Mouse (Mus musculus): ENCODE data around the gene Cnksr2. TPM values are rescaled to one million over a fixed set of nuclear protein-coding genes. Genes with fewer than 3 reads are reported as not detected.

The Cnksr2 gene
- polyA plus RNA-seq, 2 experiments, result 0.01 TPM; not detected in 1

DNA sequence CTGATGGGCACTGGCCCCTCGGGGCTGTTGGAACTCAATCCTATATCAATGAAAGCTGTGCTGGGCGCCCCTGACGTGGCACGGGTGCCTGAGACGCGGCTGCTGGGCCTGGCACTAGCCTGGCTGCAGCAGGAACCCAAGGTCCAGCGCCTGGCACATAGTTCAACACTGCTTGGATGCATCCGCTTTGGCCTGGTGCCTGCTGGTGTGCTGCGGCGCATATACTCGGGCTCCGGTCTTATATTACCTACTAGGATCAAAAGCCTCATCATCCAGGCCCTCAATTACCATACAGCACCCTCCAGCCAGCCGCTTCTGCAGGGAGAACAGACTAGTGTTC is 224.2 kb downstream of the Cnksr2 start:
- no peak overlapping the region for H3K9ac ChIP-seq (replicated peaks)
- no peaks in the 10 kb centered on the region for H3K9me3 ChIP-seq (ENCODE audit: control insufficient read depth, low read length)
- no peaks in the 10 kb centered on the region for H3K27me3 ChIP-seq (ENCODE audit: control insufficient read depth, insufficient read depth, low read length)
- no peak for ATAC-seq (ENCODE audit: insufficient read depth)
- H3K27ac ChIP-seq, result no peak overlapping the region
- H3K4me3 ChIP-seq (ENCODE audit: insufficient read depth in 1 of 2, low read depth in 2 of 2, low read length in 2 of 2), result no peak overlapping the region
- WGBS (ENCODE audit: insufficient replicate concordance), result 65% methylated on average over 13 of the region's 13 CpGs
- H3K4me2 ChIP-seq (ENCODE audit: low read depth), result no peak overlapping the region
- no peak for DNase-seq (ENCODE audit: low read depth in 3 of 3, low spot score in 3 of 3)
- no peaks in the 10 kb centered on the region for H3K36me3 ChIP-seq (replicated peaks; ENCODE audit: control insufficient read depth, insufficient read depth, low read depth)
- TF ChIP-seq CTCF (IDR thresholded peaks at IDR 0.05; ENCODE audit: low read depth), result no peak
- no peak for TF ChIP-seq EP300 (IDR thresholded peaks at IDR 0.05; ENCODE audit: low read depth)
- H3K4me1 ChIP-seq (replicated peaks; ENCODE audit: control insufficient read depth in 2 of 2, insufficient read depth in 2 of 2, low read length in 1 of 2), result no peaks in the 10 kb centered on the region

- H3K36me3 ChIP-seq (replicated peaks; ENCODE audit: control insufficient read depth, insufficient read depth, low read depth), result no peaks in the 10 kb centered on the region
- DNase-seq (ENCODE audit: low read depth in 3 of 3, low spot score in 3 of 3), result no peak
- no peak within 1 kb of the TSS for H3K9ac ChIP-seq (replicated peaks)
- no peaks in the 10 kb centered on the region for H3K4me1 ChIP-seq (replicated peaks; ENCODE audit: control insufficient read depth in 2 of 2, insufficient read depth in 2 of 2, low read length in 1 of 2)
- ATAC-seq (ENCODE audit: insufficient read depth), result no peak
- no peaks in the 10 kb centered on the region for H3K9me3 ChIP-seq (ENCODE audit: control insufficient read depth, low read length)
- WGBS (ENCODE audit: insufficient replicate concordance), result 32% methylated on average over 28 of the region's 28 CpGs
- H3K27ac ChIP-seq, result no peak within 1 kb of the TSS
- TF ChIP-seq EP300 (IDR thresholded peaks at IDR 0.05; ENCODE audit: low read depth), result no peak
- no peak for TF ChIP-seq CTCF (IDR thresholded peaks at IDR 0.05; ENCODE audit: low read depth)
- H3K4me3 ChIP-seq (ENCODE audit: insufficient read depth in 1 of 2, low read depth in 2 of 2, low read length in 2 of 2), result no peak within 1 kb of the TSS
- H3K4me2 ChIP-seq (ENCODE audit: low read depth), result no peak within 1 kb of the TSS
- no peaks in the 10 kb centered on the region for H3K27me3 ChIP-seq (ENCODE audit: control insufficient read depth, insufficient read depth, low read length)
Measured at GRCm38 (mm10) chrX:157818207-157818920, 224.7 kb downstream of the Cnksr2 start, which contains the start of gene Klhl34. TSS of gene Klhl34 (plus strand) at chrX:157818435.

GRCm38 (mm10) chrX:157817571-157818206 is 225.4 kb downstream of the Cnksr2 start:
- WGBS (ENCODE audit: insufficient replicate concordance), result 11% methylated on average over 31 of the region's 31 CpGs
- Histone ChIP-seq H3K4me1 (replicated peaks; ENCODE audit: control insufficient read depth in 2 of 2, insufficient read depth in 2 of 2, low read length in 1 of 2) (no peaks in the 10 kb centered on the region), H3K9ac (replicated peaks) (no peak overlapping the region), H3K4me2 (ENCODE audit: low read depth) (no peak overlapping the region), H3K9me3 (ENCODE audit: control insufficient read depth, low read length) (no peaks in the 10 kb centered on the region), H3K4me3 (ENCODE audit: insufficient read depth in 1 of 2, low read depth in 2 of 2, low read length in 2 of 2) (no peak overlapping the region), H3K27me3 (ENCODE audit: control insufficient read depth, insufficient read depth, low read length) (no peaks in the 10 kb centered on the region), H3K27ac (no peak overlapping the region), H3K36me3 (replicated peaks; ENCODE audit: control insufficient read depth, insufficient read depth, low read depth) (no peaks in the 10 kb centered on the region)
- no peak for DNase-seq (ENCODE audit: low read depth in 3 of 3, low spot score in 3 of 3)
- ATAC-seq (ENCODE audit: insufficient read depth), result no peak
- TF ChIP-seq CTCF (IDR thresholded peaks at IDR 0.05; ENCODE audit: low read depth) (no peak), EP300 (IDR thresholded peaks at IDR 0.05; ENCODE audit: low read depth) (no peak)

- no peaks in the 10 kb centered on the region for H3K27me3 ChIP-seq (ENCODE audit: control insufficient read depth, insufficient read depth, low read length)
- H3K4me2 ChIP-seq (ENCODE audit: low read depth), result no peak overlapping the region
- H3K9me3 ChIP-seq (ENCODE audit: control insufficient read depth, low read length), result no peaks in the 10 kb centered on the region
- no peak overlapping the region for H3K4me3 ChIP-seq (ENCODE audit: insufficient read depth in 1 of 2, low read depth in 2 of 2, low read length in 2 of 2)
- WGBS (ENCODE audit: insufficient replicate concordance), result 41% methylated on average over 1 of the region's 1 CpGs
- ATAC-seq (ENCODE audit: insufficient read depth) (no peak), DNase-seq (ENCODE audit: low read depth in 3 of 3, low spot score in 3 of 3) (no peak)
- no peak overlapping the region for H3K27ac ChIP-seq
- TF ChIP-seq EP300 (IDR thresholded peaks at IDR 0.05; ENCODE audit: low read depth) (no peak), CTCF (IDR thresholded peaks at IDR 0.05; ENCODE audit: low read depth) (no peak)
- no peaks in the 10 kb centered on the region for H3K4me1 ChIP-seq (replicated peaks; ENCODE audit: control insufficient read depth in 2 of 2, insufficient read depth in 2 of 2, low read length in 1 of 2)
- no peaks in the 10 kb centered on the region for H3K36me3 ChIP-seq (replicated peaks; ENCODE audit: control insufficient read depth, insufficient read depth, low read depth)
- H3K9ac ChIP-seq (replicated peaks), result no peak overlapping the region
Measured at GRCm38 (mm10) chrX:157809721-157810120, 233.4 kb downstream of the Cnksr2 start.

DNA sequence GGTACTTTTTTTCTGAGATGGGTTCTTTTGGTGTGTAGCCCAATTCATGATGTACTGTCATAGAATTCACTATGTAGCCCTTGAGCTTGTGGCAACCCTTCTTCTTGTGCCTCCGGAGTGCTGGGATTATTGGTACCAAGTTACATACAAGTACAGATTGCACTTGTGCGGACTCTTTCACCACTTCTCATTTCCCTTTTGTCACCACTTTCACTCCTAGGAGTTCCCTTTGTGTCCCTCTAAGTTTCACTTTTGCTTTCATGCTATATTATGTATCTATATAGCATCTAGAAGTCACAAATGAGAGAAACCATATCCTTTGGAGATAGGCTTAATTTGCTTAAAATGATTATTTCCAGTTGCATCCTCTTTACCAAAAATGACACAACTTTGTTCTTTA is 241.4 kb downstream of the Cnksr2 start:
- Histone ChIP-seq H3K27me3 (ENCODE audit: control insufficient read depth, insufficient read depth, low read length) (no peaks in the 10 kb centered on the region), H3K27ac (no peak overlapping the region), H3K9ac (replicated peaks) (no peak overlapping the region), H3K4me2 (ENCODE audit: low read depth) (no peak overlapping the region), H3K4me1 (replicated peaks; ENCODE audit: control insufficient read depth in 2 of 2, insufficient read depth in 2 of 2, low read length in 1 of 2) (no peaks in the 10 kb centered on the region), H3K4me3 (ENCODE audit: insufficient read depth in 1 of 2, low read depth in 2 of 2, low read length in 2 of 2) (no peak overlapping the region), H3K9me3 (ENCODE audit: control insufficient read depth, low read length) (no peaks in the 10 kb centered on the region), H3K36me3 (replicated peaks; ENCODE audit: control insufficient read depth, insufficient read depth, low read depth) (no peaks in the 10 kb centered on the region)
- ATAC-seq (ENCODE audit: insufficient read depth) (no peak), DNase-seq (ENCODE audit: low read depth in 3 of 3, low spot score in 3 of 3) (no peak)
- 58% methylated on average over 2 of the region's 2 CpGs for WGBS (ENCODE audit: insufficient replicate concordance)
- TF ChIP-seq CTCF (IDR thresholded peaks at IDR 0.05; ENCODE audit: low read depth) (no peak), EP300 (IDR thresholded peaks at IDR 0.05; ENCODE audit: low read depth) (no peak)

Other genes starting within 250 kb of the Cnksr2 start
- gene Klhl34, start 224.9 kb downstream of the Cnksr2 start, polyA plus RNA-seq (2012; rRNA removed), result not detected in 2 replicates
- gene Klhl34, start 224.9 kb downstream of the Cnksr2 start, polyA plus RNA-seq (2014; fragmentation: Nextera tagmentation; extraction: Ambion mirVana), result not detected in 2 replicates